Mouse (Mus musculus): Measurements from ENCODE around the gene Zfp445.
"Not testable (repeated sequence)": the region's sequence is repeated elsewhere in the genome, so short reads cannot be mapped to it uniquely, and the experiment has no call there.

Gene Zfp445

DNA sequence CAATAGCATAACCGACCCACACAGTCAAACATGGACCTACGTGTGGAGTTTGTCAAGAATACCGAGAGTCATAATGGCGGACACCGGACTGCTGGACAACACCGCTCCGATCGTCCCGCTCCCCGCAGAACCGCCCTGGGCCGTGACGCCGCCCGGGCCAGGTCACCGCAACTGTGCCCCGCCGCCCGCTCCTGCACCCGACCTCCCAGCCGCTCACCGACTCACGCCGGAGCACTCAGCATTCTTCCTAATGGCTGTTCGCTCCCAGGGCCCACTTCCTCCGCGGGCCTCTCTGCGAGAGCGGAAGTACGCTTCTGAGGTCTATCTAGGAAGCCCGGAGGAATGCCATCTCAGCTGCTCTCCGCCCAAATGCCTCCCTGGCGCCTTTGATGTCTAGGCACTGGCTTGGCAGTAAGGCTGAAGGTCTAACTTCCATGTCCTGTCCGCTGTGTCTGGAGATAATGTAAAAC, at the start of gene Zfp445:
Zfp445 (minus strand) TSS at position 310 of the 470 bp plus-strand sequence.
- DNase-seq (ENCODE audit: low read depth, low spot score), result peak; percentile 68

DNA sequence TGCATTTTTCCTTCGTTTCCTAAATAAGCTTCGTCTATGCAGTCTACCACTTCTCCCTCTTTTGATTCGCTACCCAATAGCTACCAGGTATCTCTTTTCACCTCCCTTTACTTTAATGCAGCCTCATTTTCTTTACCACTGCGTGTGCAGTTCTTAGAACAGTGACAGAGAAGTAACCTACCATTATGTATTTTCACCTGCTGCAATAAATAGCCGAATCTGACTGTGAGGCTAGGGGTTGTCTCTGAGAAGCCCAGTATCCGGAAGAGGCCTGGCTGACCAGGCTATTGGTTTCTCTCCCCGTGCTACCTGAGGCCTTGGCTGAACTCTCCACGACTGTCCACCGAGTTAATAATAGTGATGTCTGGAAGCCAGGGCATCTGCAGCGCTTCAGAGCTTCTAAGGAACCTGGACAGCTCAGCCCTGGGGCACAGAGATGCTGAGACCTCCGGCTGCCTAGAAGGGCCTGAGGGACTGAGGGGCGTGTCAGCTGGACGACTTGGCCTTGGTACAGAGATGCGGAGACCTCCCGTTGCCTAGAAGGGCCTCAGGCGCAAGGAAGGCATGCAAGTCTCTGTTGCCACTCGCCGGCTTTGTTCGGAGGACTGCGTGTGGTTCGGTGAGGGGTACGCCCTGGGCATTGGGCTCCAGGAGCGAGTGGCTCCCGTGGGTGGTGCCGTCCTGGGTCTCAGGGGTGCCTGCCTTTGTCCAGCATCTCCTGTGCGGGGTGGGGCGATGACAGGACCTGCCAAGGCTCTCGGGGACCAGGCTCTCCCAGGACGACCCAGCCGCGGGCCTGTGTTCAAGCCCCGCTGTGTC, 37.1 kb upstream of the Zfp445 start:
- no peak for DNase-seq (ENCODE audit: low read depth, low spot score)

DNA sequence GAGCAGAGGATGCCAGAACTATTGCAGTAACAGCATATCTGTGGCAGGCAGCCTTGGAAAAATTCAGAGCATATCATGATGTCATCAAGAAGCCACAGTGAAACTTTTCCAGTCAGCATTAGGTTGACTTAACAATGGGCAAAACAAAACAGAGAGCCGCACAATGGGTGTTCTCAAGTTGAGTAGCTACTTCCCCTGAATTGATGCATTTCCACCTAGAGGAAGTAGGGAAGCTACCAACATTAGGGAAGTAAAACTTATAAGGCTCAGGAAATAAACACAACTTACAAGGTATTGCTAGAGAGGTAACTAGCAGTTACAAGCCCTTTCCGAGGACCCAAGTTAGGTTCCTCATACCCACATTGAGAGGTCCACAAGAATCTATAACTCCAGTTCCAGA, 35.2 kb upstream of the Zfp445 start:
- DNase-seq (ENCODE audit: low read depth, low spot score), result no peak

DNA sequence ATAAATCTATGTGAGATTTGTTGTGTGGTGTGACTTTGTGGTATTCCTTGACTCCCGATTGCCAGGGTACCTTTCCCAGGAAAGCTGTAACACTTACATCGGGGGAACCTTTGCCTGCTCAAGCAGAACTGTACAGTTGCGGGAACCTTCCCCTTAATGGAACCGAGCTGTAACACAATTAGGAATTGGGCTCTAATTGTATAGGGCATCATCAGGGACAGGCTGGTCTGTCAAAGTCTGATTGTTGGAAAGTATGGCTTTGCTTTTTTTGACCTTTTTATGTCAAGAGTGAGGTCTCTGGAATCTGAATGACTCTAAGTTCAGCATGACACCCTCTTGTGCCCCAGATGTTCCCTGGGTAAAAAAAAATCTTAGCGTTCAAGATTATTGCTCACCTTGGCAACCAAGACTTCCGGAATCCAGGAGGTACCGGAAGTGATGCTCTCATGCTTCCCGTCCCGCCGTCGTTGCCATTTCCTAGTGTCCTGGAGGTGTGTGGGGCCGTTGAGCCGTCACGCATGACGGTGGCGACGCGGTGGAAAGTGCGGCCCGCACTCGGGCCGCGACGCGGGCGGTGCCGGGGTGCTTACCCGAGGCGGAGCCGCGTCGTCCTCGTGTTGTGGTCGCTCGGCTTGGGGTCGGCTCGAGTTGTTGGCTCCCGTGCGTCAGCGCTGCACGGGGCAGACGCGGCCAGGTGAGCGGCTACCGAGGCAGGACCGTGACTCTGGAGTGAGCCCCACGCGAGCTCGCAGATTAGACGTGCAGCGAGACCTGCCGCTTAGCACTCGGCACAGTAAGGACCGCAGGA, 20.8 kb upstream of the Zfp445 start:
- no peak for DNase-seq (ENCODE audit: low read depth, low spot score)

DNA sequence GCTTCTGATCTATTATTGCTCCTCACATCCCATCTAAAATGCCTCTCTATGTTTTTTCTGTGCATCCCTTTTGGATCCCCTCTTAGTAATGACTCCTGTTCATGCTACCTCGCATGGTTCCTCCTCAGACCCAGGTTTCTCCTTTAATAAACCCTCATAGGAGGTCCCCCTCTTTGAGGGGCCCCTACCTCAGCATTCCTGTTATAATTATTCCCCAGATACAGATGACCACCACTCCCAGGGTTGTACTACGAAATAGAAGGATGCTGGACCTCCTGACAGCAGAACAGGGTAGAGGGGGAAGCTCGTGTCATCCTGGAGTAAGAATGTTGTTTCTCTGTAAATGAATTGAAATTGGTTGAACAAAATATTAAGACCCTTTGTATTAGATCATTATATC, 19.6 kb upstream of the Zfp445 start, which contains the start of gene Zkscan7:
Zkscan7 (plus strand) TSS at position 301 of the 400 bp plus-strand sequence.
- DNase-seq (ENCODE audit: low read depth, low spot score), result no peak

DNA sequence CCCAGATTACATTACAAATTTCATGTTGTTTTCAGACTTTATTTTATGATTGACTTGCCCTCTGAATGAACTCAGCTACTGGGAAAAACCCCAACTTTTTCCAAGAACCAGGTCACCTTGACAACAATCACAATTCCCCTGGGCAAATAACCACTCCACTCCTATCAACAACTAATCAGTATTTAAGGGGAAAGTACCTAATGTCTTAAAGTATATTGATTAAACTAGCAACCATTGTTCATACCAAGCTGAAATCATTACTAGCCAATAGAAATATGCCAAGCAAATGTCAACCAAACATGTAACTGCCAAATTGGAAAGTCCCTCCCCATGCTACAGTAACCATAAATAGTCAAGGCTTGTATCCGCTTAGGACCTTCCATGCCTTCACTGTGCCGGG, 9.3 kb upstream of the Zfp445 start:
- DNase-seq (ENCODE audit: low read depth, low spot score), result no peak

DNA sequence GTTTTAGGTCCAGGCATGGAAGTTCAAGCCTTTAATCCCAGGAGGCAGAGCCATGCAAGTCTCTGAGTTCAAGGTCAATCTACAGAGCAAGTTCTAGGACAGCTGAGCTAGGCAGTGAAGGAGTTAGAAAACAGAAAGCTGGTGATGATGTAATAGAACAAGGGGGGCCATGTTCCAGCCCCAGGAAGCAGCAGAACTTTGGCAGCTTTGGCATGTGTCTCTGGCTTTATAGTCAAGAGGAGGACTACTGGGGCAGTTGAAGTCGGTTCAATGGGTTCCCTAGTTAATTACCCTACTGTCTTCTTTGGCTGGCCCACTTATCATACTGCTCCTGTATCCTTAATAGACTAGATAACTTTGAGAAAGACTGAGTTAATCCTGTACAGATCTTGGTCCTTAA, 8.8 kb upstream of the Zfp445 start:
- DNase-seq (ENCODE audit: low read depth, low spot score), result no peak

DNA sequence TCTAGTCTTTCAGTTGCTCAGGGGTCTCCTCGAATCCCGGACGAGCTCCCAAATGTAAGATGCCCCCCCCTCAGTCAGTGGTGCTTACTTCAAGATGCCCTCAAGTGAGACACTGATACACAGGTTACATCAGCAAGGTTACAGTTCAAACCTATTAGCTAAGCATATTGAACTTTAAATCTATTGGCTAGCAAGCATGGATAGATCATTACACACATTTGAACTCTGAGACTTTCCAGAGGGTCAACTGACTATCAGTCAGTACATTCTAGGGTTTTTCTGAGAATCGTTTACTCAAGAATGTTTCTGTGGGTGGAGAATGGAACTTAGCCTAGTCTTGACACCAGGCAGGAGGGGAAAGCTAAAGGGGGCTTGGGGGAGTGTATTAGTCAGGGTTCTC, 6.8 kb upstream of the Zfp445 start:
- DNase-seq (ENCODE audit: low read depth, low spot score), result no peak

DNA sequence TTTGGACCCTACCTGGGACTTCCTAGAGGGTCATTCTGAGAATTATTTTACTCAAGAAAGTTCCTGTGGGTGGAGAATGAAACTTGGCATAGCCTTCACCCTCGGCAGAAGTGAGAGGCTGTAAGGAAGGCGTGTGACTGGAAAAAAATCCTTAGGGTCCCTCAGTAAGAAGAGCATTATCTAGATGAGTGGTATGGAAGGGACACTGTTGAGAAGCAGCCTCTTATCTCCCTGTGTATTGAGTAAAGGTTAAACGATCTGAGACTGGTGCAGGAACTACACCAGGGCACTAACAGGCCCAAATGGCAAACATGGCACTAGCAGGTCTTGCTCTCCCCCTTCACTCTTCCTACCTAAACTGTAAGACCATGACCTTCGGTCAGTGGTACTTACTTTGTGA, 386 bp upstream of the Zfp445 start:
- no peak for DNase-seq (ENCODE audit: low read depth, low spot score)

DNA sequence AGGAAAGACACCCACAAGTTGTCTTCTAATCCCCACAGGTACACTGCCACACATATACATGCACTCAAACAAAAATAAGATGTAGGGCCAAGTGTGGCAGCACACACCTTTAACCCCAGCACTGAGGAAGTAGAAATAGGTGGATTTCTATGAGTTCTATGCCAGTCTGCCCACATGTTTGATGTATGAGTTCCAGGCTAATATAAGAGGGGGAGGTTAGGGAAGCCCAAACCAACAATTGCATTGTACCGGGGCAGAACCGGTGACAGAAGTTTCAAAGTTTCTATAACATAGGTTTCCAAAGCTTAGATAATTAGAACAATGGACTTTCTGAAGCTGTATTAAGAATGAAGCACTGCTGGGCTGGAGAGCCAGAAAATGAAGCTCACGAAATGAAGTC, 958 bp downstream of the Zfp445 start:
- peak; percentile 11 for DNase-seq (ENCODE audit: low read depth, low spot score)

DNA sequence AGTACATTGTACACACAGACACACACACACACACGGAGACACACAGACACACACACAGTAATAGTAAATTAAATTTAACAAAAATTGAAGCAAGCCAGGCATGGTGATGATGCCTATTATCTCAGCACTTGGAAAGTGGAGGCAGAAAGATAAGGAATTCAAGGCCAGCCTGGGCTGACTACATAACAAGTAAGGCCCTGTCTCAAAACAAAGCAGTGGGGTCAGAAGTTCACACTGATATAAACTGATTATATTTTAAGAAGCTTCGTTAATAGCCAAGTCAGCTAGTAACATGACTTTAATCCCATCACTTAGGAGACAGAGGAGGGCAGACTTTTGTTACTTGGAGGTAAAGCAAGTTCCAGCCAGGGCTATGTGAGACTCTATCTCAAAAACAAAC, 2.1 kb downstream of the Zfp445 start:
- DNase-seq (ENCODE audit: low read depth, low spot score), result no peak

DNA sequence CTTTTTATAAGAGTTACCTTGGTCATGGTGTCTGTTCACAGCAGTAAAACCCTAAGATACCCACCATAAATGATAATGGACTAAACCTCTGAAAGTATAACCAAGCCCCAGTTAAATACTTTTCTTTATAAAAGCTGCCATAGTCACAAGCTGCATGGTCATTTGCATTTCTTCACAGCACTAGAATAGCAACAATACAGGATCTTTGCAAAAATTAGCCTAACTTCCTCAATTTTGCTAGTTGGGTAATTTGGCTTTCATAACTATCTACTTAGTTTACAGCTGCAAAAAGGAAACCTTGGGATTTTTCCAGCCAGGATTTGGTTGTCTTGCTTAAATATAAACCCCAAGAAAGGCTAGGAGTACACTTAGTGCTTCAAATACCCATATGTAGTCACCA, 5.1 kb downstream of the Zfp445 start:
- no peak for DNase-seq (ENCODE audit: low read depth, low spot score)

DNA sequence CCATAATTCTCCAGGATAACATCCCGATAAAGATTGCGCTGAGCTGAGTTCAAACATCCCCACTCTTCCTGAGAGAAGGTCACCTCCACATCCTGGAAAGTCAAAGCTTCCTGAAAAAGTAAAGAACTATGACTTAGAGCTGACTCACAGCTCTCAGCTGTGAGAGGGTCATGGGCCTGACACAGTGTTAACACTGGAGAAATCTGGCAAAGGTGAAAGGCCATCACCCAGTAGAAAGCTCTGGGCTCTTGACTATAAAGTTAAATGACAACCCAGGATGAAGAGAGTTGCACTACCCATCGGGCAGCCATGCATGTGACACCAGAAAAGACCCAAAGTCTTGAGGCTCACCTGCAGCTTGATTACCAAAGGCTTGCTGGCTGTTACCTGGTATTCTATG, 9.1 kb downstream of the Zfp445 start:
- DNase-seq (ENCODE audit: low read depth, low spot score), result no peak

DNA sequence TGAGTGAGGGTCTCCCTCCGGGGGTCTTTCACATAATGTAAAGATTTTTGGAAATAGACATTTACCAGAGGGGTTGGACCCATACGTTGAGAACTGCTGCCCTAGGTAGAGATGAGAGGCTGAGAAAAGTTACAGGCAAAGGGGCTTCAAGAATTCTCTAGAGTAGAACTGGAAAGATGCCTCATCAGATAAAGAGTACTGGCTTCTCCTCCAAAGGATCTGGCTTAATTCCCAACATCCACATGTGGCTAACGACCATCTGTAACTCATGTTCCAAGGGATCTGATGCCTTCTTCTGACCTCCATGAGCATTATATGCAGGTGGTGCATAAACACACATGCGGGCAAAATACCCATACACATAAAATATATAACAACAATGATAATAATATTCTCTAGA, 10.2 kb downstream of the Zfp445 start:
- no peak for DNase-seq (ENCODE audit: low read depth, low spot score)

DNA sequence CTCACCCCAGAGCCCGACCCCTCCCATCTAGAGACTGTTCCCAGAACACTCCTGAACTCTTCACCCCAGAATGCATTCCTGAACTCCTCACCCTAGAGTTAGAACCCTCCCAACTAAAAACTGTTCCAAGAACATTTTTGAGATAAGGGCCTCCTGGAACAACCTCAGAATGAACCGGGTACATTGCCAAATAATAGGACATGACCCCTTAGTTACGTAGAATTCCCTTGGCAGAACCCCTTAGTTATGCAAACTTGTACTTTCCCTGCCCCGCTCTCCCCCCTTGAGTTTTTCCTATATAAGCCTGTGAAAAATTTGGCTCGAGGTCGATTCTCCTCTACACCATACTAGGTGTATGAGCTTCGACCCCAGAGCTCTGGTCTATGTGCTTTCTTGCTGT, 10.7 kb downstream of the Zfp445 start:
- not testable (repeated sequence) for DNase-seq (ENCODE audit: low read depth, low spot score)

DNA sequence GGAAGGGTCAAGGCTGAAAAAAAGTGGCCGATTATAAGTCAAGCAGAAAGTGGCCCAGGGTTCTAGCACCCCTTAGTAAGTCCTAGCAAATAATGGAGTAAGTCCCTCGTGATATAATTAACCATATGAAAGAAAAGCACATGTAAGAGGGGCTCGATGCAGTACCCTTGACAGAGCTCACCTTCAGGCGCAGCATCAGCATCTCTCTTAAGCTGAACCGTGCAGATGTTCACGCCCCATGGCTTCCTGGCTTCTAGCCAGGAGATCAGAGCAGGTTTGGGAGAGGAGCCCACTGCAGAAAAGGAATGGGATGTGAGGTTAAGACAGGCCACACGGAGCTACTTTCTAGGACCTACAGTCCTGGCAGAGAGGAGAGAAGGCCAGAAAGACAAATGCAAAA, 11.3 kb downstream of the Zfp445 start:
- no peak for DNase-seq (ENCODE audit: low read depth, low spot score)

DNA sequence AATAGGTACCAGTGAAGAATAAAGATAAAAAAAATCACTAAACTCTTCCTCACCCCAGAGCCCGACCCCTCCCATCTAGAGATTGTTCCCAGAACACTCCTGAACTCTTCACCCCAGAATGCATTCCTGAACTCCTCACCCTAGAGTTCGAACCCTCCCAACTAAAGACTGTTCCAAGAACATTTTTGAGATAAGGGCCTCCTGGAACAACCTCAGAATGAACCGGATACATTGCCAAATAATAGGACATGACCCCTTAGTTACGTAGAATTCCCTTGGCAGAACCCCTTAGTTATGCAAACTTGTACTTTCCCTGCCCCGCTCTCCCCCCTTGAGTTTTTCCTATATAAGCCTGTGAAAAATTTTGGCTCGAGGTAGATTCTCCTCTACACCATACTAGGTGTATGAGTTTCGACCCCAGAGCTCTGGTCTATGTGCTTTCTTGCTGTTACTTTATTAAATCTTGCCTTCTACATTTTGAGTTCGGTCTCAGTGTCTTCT, 17.9 kb downstream of the Zfp445 start:
- not testable (repeated sequence) for DNase-seq (ENCODE audit: low read depth, low spot score)

DNA sequence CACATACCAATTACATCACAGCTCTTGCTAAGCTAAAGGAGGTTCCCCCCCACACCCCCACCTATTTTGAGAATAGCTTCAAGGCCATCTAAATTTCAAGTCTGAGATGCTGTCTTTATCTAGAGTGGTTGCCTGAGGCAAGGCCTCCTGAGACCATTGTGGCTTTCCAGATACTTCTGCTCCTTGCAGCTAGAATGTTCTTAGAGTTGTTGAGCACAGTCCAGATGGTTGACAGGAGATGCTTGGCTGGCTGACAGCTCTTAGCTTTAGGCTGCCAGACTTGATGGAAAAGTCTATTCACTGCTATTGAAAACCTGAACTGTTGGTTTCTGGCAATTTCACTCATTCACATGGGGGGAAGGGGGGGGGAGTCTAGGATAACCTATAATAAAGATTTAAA, 19.6 kb downstream of the Zfp445 start:
- no peak for DNase-seq (ENCODE audit: low read depth, low spot score)

DNA sequence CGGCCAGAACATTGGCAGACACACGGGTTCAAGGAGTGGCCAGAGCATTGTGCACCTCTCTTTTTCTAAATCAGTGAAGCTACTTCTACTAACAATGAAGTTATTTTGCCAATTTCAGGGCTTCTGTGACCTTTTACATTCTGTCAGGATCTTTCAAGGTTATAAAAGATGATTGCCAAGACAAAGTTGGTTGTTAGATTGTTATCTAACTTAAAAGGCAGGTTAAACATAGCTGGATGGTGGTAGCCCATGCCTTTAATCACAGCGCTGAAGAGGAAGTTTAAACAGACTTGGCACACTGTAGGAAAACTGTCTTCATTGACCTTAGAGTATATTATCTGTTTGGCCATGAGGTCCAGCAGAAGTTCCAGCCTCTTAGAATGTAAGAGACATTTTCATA, 20.2 kb downstream of the Zfp445 start:
- no peak for DNase-seq (ENCODE audit: low read depth, low spot score)

DNA sequence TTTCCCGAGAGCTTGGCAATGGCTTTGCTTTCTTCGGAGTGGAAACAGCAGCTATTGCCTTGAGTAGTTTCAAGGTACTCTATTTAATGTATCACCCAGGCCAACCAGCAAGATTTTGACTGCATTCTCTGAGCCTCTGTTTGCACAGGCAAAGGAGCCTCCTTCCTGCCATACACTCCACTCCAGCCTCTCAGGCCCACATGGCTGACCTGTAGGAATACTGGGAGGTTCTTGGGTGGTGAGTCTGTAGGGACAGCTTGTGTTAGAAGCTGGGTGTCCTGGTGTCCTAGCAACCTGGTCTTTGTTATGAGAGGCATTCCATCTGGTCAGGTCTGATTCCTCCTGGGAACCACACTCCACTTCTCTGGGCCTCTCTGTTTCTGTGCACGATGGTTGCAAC, 22.0 kb downstream of the Zfp445 start, which contains the start of gene Gm35549:
Gm35549 (minus strand) TSS at position 276 of the 400 bp plus-strand sequence.
- DNase-seq (ENCODE audit: low read depth, low spot score), result no peak

DNA sequence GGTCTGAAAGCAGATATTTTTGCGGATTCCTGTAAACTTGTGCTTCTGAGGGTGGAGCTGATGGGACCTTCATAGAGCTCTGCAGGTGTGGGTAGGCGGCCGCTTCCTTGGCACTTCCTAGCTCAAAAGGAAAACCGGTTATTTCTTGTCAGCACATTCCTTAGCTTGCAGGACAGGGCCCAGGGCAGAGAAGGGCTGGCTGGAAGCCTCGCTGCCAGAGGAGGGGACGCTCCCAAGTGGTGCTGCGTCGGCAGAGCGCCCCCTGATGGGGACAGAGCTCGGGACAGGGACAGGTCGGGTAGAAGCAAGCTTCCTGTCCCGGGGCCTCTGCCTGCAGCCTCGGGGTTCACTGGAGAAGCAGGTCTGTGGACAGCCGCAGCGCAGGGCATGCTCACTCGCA, 28.1 kb downstream of the Zfp445 start:
- DNase-seq (ENCODE audit: low read depth, low spot score), result no peak

DNA sequence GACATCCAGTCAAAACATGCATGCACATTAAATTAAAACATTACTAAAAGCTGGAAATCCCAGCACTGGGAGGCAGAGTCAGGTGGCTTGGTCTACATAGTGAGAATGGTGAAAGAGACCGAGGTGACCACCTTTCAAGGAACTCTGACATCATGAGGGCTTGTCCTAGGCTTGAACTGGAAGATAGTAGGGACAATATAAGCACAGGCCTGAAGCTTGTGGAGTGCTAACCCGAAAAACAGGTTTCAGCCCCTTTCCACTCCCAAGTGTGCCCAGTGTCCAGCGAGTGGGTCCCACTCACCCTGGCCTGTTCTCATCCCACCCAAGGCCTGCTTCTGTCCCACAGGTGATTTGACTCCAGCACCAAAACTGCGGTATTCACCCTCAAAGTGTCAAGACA, 28.6 kb downstream of the Zfp445 start:
- DNase-seq (ENCODE audit: low read depth, low spot score), result no peak

DNA sequence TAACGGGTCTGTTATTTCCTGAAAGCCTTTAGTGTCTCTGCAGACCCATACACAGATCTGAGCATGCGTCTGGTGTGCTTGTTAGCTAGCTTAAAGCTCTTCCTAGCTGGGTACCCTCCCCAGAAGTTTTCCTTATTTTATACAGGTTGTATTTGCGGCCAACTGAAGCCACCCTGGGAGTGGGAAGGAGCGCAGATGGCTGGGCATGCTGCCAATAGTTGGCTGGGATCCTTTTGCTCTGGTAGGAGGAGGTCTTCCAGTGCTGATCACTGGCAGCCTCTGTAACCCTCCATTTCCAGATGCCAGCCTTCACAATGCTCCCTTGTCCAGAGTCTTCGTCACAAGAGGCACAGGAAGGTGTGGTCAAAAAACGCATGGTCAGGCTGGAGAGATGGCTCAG, 29.0 kb downstream of the Zfp445 start:
- no peak for DNase-seq (ENCODE audit: low read depth, low spot score)
